Mouse (Mus musculus) liver, postnatal 0 days (tissue): Measurements from ENCODE around the gene Fam155a. TPM values are rescaled to one million over a fixed set of nuclear protein-coding genes. Genes with fewer than 3 reads are reported as not detected.
A peak's percentile ranks its signal among the peaks of the same experiment; 100 is the strongest.

ENCODE experiments used
- ATAC-seq: fragments of 200-750 bp; cut with Nextera tagmentation; 2 replicates; pipeline ENCODE4 v1.8.0; 2017; ENCODE audit warnings: mild to moderate bottlenecking, moderate library complexity
- DNase-seq: peaks from one replicate; pipeline ENCODE4 v3.0.0-alpha.2; 2016
- H3K27ac ChIP-seq: fragments of 300-500 bp; sonication (generic); 2 replicates; pipeline ENCODE4 v1.5.1; 2014; ENCODE audit warnings: antibody characterized with exemption, moderate library complexity, mild to moderate bottlenecking, low read depth
- H3K27me3 ChIP-seq: fragments of 300-500 bp; sonication (generic); 2 replicates; pipeline ENCODE4 v1.6.1; 2014; ENCODE audit warnings: low read length, control low read depth, mixed read lengths; ENCODE audit not compliant: insufficient read depth
- H3K36me3 ChIP-seq: fragments of 300-500 bp; sonication (generic); replicated peaks from 2 replicates; pipeline ENCODE4 v1.6.1; 2014; ENCODE audit warnings: mild to moderate bottlenecking, control low read depth, low read length, moderate library complexity, mixed read lengths; ENCODE audit not compliant: insufficient read depth
- H3K4me1 ChIP-seq: fragments of 300-500 bp; sonication (generic); 2 replicates; pipeline ENCODE4 v1.6.1; 2014; ENCODE audit warnings: antibody characterized with exemption, mild to moderate bottlenecking, control low read depth; ENCODE audit not compliant: insufficient read depth
- H3K4me2 ChIP-seq: fragments of 300-500 bp; sonication (generic); 2 replicates; pipeline ENCODE4 v1.6.1; 2014; ENCODE audit warnings: low read depth, mild to moderate bottlenecking, low read length, moderate library complexity, mixed read lengths
- H3K4me3 ChIP-seq: fragments of 300-500 bp; sonication (generic); 2 replicates; pipeline ENCODE4 v1.5.1; 2014; ENCODE audit warnings: low read depth, low read length
- H3K9ac ChIP-seq: fragments of 300-500 bp; sonication (generic); replicated peaks from 2 replicates; pipeline ENCODE4 v1.6.1; 2014; ENCODE audit warnings: mild to moderate bottlenecking, moderate library complexity
- H3K9me3 ChIP-seq: fragments of 300-500 bp; sonication (generic); 2 replicates; pipeline ENCODE4 v1.6.1; 2016; ENCODE audit warnings: mild to moderate bottlenecking, control low read depth, low read length, mixed read lengths
- CTCF ChIP-seq: sonication (generic); IDR thresholded peaks from 2 replicates; pipeline ENCODE4 v1.5.1; 2016; ENCODE audit warnings: antibody characterized with exemption, low read depth
- EP300 ChIP-seq: IDR thresholded peaks from 2 replicates; pipeline ENCODE4 v1.6.1; 2016; ENCODE audit warnings: antibody characterized with exemption, low read depth, mild to moderate bottlenecking
- WGBS: fragments of 180-500 bp; shearing (Covaris S2); extraction: QIAGEN DNeasy Blood & Tissue Kit; methylation state at CpG from one replicate; pipeline ENCODE4 v1.1.7; 2014; ENCODE audit not compliant: insufficient replicate concordance; 5-methylcytosine and 5-hydroxymethylcytosine counted together
- polyA plus RNA-seq: library from polyadenylated mRNA; unstranded; fragments of >200 nt; fragmentation: Nextera tagmentation; extraction: Ambion mirVana; gene quantifications from 2 replicates; pipeline ENCODE4 v1.2.1, GENCODE M21; 2015

Gene Fam155a
- polyA plus RNA-seq, 1 experiment from 2014 or later, result not detected

DNA sequence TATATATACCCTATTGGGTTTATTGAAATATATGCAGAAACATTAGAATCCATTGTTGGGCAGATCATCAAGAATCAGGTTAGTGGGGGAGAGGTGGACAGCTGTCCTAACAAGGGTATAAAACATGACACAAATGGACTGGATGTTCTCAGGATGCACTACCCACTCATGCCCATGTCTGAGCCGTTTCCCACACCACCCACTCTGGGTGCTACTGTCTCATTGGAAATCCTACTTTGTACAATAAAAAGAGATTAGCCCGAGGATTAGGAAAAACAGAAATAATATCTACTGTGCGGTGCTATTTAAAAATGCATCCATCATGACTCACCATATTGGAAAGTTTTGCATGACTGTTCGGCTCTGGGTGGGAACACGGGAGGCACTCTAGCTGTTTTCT, 317.2 kb downstream of the Fam155a start:
- no peak overlapping the region for H3K27ac ChIP-seq
- H3K4me3 ChIP-seq, result no peak overlapping the region
- no peaks in the 10 kb centered on the region for H3K9me3 ChIP-seq
- no peaks in the 10 kb centered on the region for H3K27me3 ChIP-seq
- no peak overlapping the region for H3K9ac ChIP-seq
- WGBS, result 75% methylated on average over 5 of the region's 5 CpGs
- no peaks in the 10 kb centered on the region for H3K4me1 ChIP-seq
- TF ChIP-seq CTCF, result no peak
- TF ChIP-seq EP300, result no peak
- H3K36me3 ChIP-seq, result no peaks in the 10 kb centered on the region
- ATAC-seq (no peak), DNase-seq (no peak)
- H3K4me2 ChIP-seq, result no peak overlapping the region

DNA sequence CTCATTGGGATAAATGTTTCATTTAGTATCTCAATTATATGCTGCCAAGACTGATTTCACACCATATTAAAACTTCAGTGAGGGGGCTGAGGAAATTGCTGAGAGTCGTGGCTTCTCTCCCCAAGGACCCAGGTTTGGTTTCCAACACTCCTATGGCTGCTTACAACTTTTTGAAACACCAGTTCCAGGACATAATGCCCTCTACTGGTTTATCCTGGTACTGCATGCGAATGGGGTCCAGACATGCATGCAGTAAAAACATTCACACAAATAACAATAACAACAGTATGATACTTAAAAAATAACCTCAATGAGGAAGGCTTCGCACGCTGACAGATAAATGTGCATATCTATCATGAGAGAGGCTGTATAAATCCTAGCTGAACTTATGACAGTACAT, 319.4 kb downstream of the Fam155a start:
- Histone ChIP-seq H3K4me1 (no peaks in the 10 kb centered on the region), H3K4me3 (no peak overlapping the region), H3K9me3 (no peaks in the 10 kb centered on the region), H3K27me3 (no peaks in the 10 kb centered on the region), H3K27ac (no peak overlapping the region), H3K36me3 (no peaks in the 10 kb centered on the region), H3K9ac (no peak overlapping the region), H3K4me2 (no peak overlapping the region)
- 52% methylated on average over 4 of the region's 4 CpGs for WGBS
- ATAC-seq (no peak), DNase-seq (no peak)
- TF ChIP-seq CTCF (peak; percentile 65), EP300 (no peak)

DNA sequence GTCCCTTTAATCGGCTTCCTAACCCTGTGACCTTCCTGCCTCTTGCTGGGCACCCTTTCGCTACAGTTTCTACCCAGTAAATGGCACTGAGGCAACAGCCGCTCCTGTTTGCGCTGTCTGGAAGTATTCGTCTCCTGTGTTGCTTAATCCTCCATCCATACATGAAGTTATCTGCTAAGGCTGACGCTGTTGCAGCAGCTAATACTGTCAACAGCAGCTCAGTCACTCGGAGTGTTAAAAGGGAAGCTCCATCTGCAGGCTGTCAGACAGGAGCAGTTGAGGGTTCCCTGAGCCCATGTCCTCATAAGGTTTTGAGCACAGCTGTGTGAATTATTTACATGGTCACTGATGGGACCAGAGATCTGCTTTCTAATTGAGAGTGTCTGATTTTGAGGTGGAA, 322.3 kb downstream of the Fam155a start:
- Histone ChIP-seq H3K36me3 (no peaks in the 10 kb centered on the region), H3K4me3 (no peak overlapping the region), H3K4me1 (no peaks in the 10 kb centered on the region), H3K27ac (no peak overlapping the region), H3K27me3 (no peaks in the 10 kb centered on the region), H3K4me2 (no peak overlapping the region), H3K9me3 (no peaks in the 10 kb centered on the region), H3K9ac (no peak overlapping the region)
- ATAC-seq (no peak), DNase-seq (no peak)
- WGBS, result 44% methylated on average over 7 of the region's 7 CpGs
- TF ChIP-seq CTCF, result no peak
- no peak for TF ChIP-seq EP300

DNA sequence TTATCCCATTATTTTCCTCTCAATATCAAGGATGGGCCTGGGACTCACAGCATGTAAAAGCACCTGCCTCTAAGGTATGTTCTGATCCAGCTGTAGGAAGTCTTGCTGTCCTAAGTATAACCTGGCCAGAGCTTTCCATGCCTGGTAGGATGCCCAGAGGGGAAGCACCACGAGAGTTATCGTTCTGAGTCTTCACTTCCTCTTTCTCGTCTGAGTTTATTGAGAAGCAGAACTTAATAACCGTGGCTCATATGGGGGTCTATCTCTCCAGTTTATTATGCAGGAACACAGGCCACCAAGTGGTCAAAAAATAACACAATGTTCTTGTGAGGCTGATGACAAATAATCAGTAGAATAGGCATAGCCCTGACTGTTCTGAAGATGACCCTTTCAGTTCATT, 333.1 kb downstream of the Fam155a start:
- TF ChIP-seq EP300 (no peak), CTCF (no peak)
- DNase-seq (no peak), ATAC-seq (no peak)
- Histone ChIP-seq H3K4me2 (no peak overlapping the region), H3K4me3 (no peak overlapping the region), H3K9me3 (no peaks in the 10 kb centered on the region), H3K36me3 (no peaks in the 10 kb centered on the region), H3K27me3 (no peaks in the 10 kb centered on the region), H3K9ac (no peak overlapping the region), H3K27ac (no peak overlapping the region), H3K4me1 (no peaks in the 10 kb centered on the region)
- WGBS, result 27% methylated on average over 4 of the region's 4 CpGs

DNA sequence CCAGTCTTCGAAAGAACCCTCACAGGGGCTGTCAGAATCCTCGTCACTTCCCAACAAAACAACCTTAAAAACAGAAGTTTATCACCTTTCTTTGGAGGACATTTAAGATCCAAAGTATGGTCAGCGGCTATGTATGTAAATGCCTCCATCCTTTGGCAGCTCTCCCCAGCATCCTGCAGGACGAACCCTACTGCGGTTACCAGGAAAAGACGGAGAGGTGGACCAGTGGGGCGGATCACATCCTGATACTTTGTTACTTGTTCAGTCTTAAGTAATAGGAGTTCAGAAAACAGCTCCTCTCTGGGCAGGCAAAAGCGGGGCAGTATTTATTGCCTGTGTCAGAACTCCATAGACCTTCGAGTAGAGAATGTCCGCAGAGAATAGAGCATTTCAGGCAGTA, 335.5 kb downstream of the Fam155a start:
- no peaks in the 10 kb centered on the region for H3K9me3 ChIP-seq
- ATAC-seq (no peak), DNase-seq (no peak)
- TF ChIP-seq EP300 (no peak), CTCF (no peak)
- H3K27ac ChIP-seq, result no peak overlapping the region
- no peak overlapping the region for H3K4me2 ChIP-seq
- H3K4me1 ChIP-seq, result no peaks in the 10 kb centered on the region
- H3K36me3 ChIP-seq, result no peaks in the 10 kb centered on the region
- H3K27me3 ChIP-seq, result no peaks in the 10 kb centered on the region
- H3K9ac ChIP-seq, result no peak overlapping the region
- no peak overlapping the region for H3K4me3 ChIP-seq
- WGBS, result 54% methylated on average over 10 of the region's 10 CpGs

DNA sequence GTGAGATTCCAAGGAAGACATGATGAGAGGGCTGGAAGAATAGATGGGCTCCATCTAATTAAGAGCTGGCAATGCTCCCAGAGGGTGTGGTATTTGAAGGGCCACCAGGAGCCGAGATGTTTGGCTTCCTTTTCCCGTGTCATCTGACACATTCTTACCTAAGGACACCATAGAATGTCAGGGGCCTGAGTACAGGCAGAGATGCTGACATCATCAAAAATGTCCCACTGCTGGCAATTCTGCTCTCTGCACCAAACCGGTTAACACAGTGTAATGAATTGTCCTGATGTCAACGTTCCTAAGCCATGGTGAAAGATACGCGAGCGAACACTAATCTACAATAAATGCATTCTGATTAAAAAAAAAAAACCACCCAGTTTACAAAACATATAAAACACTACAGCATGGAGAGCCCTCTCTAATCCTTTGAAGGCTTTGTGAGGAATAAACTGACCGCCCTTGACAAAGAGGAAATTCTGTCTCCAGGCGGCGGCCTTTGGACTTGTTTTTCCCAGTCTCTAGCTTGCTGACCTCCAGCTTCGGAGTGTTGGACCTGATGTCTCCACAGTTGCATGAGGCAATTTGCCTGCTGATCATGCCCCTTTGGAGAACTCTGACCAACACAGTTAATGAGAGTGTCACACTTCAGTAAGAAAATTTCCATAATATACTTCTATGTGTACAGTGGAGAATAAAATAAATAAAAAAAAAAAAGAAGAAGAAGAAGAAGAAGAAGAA, 338.2 kb downstream of the Fam155a start:
- no peaks in the 10 kb centered on the region for H3K27me3 ChIP-seq
- 78% methylated on average over 11 of the region's 11 CpGs for WGBS
- no peak overlapping the region for H3K27ac ChIP-seq
- no peak for TF ChIP-seq EP300
- TF ChIP-seq CTCF, result no peak
- no peak overlapping the region for H3K9ac ChIP-seq
- no peaks in the 10 kb centered on the region for H3K36me3 ChIP-seq
- H3K4me3 ChIP-seq, result no peak overlapping the region
- DNase-seq (no peak), ATAC-seq (peak; percentile 57)
- H3K9me3 ChIP-seq, result no peaks in the 10 kb centered on the region
- no peaks in the 10 kb centered on the region for H3K4me1 ChIP-seq
- H3K4me2 ChIP-seq, result no peak overlapping the region
